Mouse (Mus musculus) brain, embryonic 18.5 days (tissue): ENCODE data around the gene Rfx2.

Experiments
- DNase-seq: peaks from one replicate; pipeline ENCODE4 v3.0.0-alpha.2; 2012; ENCODE audit warnings: low read depth, low spot score

Gene Rfx2

DNA sequence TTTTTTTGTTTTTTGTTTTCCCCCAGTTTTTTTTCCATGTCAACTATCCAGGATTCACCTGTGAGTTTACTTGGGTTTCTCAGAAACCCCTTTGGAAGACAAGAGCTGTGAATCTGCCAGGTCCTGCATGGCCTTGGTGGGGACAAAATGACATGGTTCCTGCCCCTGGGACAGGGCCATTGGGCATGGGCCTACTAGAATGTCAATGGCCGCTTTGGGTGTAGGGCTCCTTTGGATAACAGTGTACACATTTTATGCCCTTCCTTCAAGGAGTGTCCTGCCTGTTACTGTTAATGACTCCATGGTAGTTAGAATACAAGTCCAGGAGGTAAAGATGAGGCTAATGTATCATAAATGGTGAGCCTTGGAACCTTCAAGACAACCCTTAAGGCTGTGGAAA, 2.1 kb upstream of the Rfx2 start:
- DNase-seq = no peak

DNA sequence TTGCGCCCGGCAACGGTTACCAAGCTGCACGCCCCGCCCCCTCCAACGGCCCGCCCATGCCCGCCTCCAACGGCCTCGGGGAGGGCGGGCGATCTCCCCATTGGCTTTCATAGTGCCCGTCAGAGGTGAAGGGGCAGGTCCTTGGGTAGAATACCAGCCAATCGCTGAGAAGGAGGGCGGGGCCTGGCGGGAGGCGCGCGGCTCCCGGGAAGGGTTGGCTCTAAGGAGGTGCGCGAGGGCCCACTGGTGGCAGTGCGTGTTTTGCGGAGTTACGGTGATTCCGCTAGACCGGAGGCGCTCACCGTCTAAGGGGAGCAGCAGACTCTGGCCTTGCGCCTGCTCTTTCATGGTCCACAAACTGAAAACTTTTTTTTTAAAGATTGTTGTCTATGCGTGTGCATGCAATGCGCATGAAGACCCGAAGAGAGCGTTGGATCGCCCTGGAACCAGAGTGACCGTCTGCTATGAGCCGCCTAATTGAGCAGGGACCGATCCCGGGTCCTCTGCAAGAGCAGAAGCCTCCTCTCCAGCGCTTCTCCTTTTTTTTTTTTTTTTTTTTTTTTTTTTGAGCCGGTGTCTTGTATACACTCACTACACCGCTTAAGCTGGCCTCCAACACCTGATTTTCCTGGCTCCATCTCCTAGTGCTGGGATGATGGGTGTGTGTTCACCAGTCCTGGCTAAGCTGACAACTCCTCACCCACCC, 451 bp upstream of the Rfx2 start:
- peak; percentile 98 for DNase-seq

DNA sequence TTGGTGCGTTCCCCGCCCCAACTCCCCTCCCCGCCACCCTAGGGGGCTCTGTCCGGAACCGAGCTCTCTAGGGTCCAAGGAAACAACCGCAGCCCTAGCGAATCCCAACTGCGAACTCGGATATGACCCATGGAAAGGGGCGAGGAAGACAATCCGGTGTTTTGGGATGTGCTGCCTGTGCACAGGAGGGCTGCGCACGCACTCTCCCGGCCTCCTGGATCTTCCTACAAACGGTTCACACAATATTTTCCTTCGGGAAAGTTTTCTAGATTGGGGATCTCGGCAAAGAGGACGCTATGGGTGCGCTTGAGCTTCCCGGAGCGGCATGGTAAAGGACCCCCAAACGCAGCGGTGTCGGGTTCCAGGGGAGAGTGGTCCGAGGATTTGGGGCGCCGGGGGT, 1.0 kb downstream of the Rfx2 start:
- DNase-seq = no peak

DNA sequence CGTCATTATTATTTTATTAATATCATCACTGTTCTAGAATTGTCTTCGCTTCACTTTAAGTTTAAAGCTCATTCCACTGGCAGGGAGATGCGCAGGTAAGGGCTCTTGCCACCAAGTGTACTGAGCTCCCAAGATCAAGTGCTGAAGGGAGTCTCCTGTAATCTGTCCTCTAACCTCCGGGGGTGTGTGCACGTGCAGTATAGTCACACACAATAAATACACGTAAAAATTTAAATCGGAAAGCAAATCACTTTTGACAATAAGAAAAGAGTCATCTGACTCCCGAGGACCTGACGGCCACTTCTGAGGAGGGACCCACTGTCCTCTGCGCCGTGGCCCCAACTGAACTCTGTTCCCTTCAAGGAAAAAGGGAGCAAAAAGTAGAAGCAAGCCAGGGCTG, 1.6 kb downstream of the Rfx2 start:
- no peak for DNase-seq

DNA sequence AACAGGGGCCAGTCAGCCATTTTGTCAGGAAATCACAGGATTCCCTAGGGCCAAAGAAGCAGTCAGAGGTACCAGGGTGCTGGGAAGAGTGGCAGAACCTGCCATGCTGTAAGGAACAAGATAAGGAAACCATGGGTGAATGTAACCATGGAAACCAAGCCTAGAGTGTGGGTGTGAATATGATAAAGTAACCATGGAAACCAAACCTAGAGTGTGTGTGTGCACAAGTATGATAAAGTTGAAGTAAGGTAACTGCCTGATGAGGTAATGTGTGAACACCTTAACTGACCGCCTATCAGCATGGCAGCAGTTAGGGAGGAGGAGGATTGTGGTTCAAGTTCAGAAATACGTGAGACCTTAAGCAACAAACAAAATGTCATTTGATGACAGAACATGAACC, 4.1 kb downstream of the Rfx2 start:
- no peak for DNase-seq

- DNase-seq = no peak
Measured at GRCm38 (mm10) chr17:56823352-56823751, 7.5 kb downstream of the Rfx2 start.

DNA sequence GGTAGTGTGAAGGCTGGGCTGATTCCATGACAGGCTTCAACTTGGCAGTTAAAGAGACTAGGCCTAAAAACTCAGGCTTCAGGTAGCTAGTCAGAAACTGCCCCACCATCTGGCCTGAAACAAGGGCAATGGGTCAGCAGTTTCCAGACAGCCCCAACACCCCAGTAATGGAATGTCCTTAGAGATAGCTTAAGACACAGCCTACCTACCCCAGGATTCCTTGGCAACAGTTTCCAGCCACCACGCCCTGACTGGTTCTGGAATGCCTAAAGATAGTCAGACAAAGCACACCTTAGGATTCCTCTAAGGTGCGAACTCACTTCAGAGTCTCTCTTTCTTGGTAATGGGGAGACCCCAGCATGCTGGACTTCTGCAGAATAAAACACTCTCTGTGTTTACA, 8.4 kb downstream of the Rfx2 start:
- DNase-seq = no peak

- no peak for DNase-seq
Measured at GRCm38 (mm10) chr17:56819694-56820111, 11.1 kb downstream of the Rfx2 start.

DNA sequence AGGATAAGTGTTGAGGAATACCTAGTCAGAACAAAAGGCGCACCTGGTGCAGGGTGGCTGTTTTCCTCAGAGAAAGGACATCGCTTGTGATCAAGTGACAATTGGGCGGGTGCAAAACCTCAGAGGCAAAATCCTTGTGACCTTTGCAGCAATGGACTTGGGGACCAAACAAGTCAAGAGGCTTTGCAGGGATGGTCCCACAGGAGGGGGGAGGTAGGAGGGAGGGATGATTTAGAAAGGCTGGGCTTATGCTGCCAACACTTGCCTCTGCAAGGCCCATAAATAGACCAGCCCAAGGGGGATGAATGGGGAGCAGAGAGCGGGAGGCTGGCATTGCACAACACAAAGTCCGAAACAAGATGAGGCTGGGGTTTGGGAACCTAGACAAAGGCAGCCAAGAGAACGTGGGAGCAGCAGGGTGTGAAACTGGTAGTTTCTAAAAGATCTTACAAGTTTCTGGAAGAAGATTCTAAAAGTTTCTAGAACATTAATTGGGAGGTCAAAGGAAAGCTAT, 11.7 kb downstream of the Rfx2 start:
- DNase-seq = no peak

DNA sequence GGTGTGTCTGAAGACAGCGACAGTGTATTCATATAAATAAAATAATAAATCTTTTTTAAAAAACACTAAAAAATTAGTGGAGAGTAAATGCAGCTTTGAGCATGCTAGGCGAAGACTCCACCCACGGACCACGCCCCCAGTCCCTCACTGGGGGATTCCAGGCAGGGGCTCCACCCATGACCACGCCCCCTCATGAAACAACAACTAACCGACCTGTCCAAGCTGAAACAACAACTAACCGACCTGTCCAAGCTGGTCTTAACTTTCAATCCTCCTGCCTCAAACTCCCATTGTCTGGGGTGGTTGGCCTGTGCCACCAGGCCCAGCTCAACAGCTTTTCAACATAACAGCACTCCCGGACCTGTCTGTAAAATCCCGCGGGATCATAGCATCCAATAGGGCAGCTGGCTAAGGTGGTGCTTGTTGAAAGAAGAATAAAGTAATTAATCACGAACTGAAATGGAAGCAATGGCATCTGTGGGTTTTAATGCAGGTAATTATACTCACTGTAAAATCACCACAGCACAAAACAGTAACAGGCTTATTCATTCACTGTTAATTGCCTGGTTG, 12.7 kb downstream of the Rfx2 start:
- DNase-seq = no peak

DNA sequence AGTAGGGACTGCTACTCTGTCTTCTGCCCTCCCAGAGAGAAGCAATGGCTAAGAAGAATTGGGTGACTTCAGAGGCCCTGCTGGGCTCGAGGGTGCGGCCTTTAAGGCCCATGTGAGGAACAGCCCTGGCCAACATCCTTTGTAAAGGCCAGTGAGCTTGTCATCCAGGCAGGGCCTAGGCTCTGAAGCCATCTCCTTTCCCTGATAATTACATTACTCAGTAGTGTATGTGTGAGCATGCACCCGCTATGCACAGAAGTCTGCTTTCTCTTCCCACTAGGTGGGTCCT, 15.8 kb downstream of the Rfx2 start:
- DNase-seq = no peak

- DNase-seq = peak; percentile 79
Measured at GRCm38 (mm10) chr17:56814316-56815056, 16.3 kb downstream of the Rfx2 start.

DNA sequence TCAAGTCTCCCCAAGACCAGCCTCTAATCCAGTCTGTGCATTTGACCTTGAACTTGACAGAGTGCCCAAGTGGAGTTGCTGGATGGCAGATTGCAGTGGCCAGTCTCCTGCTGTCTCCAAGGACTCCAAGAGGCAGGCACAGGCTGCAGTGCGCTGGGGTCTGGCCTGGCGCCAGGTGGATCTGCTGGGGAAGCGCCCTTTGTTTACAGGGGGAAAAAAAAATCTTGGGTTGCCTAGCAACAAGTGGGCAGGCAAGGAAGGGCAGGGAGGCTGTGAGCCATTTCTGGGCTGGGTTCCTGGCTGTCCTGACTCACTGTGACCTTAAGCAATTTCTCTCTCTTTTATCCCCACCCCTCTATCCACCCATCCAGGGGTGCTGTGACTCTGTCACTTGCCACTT, 20.6 kb downstream of the Rfx2 start:
- DNase-seq = no peak

DNA sequence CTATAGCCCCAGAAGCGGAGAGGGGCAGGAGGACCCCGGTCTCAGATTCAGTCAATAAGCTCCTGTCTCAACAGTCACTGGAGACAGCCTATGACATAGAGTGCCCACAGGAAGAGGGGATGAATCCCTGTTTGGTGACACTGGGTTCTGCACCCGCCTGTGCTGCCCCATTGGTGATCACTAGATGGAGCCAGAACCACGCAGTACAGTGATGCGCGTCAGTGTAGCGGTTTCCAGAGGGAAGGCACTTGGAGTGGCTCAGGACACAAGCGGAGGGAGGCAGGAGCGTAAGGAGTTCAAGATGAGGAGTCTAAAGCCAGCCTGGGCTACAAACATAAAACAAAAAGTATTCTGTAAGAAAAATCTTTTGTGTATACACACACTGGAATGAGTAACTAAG, 22.3 kb downstream of the Rfx2 start:
- no peak for DNase-seq

GRCm38 (mm10) chr17:56805784-56806183, 25.0 kb downstream of the Rfx2 start:
- no peak for DNase-seq

- DNase-seq = no peak
Measured at GRCm38 (mm10) chr17:56804952-56805351, 25.9 kb downstream of the Rfx2 start.

DNA sequence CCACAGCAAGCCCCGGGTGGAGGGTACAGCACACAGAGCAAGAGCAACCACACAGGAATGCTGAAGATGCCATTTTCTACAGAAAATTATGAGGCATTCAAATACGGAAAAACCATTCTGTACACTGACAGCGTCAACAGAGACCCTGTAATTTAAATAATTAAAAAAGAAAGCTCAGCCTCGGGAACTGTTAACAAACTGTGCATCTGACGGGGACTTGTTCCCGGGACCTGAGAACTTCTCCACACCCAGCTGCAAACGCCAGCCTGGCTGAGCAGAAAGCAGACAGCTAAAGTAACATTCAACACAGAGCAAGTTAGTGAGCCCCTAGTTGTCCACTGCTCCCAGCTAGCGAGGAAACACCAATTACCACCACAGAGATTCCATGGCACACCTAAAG, 28.7 kb downstream of the Rfx2 start:
- DNase-seq = no peak

GRCm38 (mm10) chr17:56799276-56799675, 31.5 kb downstream of the Rfx2 start:
- no peak for DNase-seq

- DNase-seq = no peak
Measured at GRCm38 (mm10) chr17:56793614-56794319, 37.0 kb downstream of the Rfx2 start.

GRCm38 (mm10) chr17:56792588-56792987, 38.2 kb downstream of the Rfx2 start:
- no peak for DNase-seq

- no peak for DNase-seq
Measured at GRCm38 (mm10) chr17:56789286-56789685, 41.5 kb downstream of the Rfx2 start.

- no peak for DNase-seq
Measured at GRCm38 (mm10) chr17:56788886-56789285, 41.9 kb downstream of the Rfx2 start.
